Mouse (Mus musculus) liver, embryonic 11.5 days (tissue): Measurements from ENCODE around the gene Cpeb1. TPM values are rescaled to one million over a fixed set of nuclear protein-coding genes. Genes with fewer than 3 reads are reported as not detected.

Source experiments
- polyA plus RNA-seq: library from polyadenylated mRNA; unstranded; fragments of >200 nt; fragmentation: Nextera tagmentation; extraction: Ambion mirVana; gene quantifications from 2 replicates; pipeline ENCODE4 v1.2.1, GENCODE M21; 2014

Cpeb1 gene
- polyA plus RNA-seq, 1 experiment from 2014 or later: 0.27 TPM

Other genes with a start within 250 kb of the Cpeb1 start
- gene Pde8a, start 241.9 kb downstream of the Cpeb1 start, polyA plus RNA-seq: 1.7 and 1.9 TPM in 2 replicates
- gene Rps17, start 110.2 kb downstream of the Cpeb1 start, polyA plus RNA-seq: 1,540 and 1,655 TPM in 2 replicates
- gene Ap3b2, start 38.5 kb upstream of the Cpeb1 start, polyA plus RNA-seq: 0.40 and 1.1 TPM in 2 replicates
- gene BC048679, start 42.8 kb upstream of the Cpeb1 start, polyA plus RNA-seq: not detected in 2 replicates
- gene Fsd2, start 111.5 kb upstream of the Cpeb1 start, polyA plus RNA-seq: 0.19 and 0.21 TPM in 2 replicates
- gene Whamm, start 115.8 kb upstream of the Cpeb1 start, polyA plus RNA-seq: 10.5 and 11.6 TPM in 2 replicates